Mouse (Mus musculus) adrenal gland, postnatal 25 days (tissue): ENCODE data around the gene Tmcc1. TPM values are rescaled to one million over a fixed set of nuclear protein-coding genes. Genes with fewer than 3 reads are reported as not detected.

Source experiments
- DNase-seq: peaks from one replicate; pipeline ENCODE4 v3.0.0; 2021; ENCODE audit warnings: mixed read lengths
- total RNA-seq: library from RNA; stranded (reverse); gene quantifications from 2 replicates; pipeline ENCODE4 v1.2.3, GENCODE M21; 2021

The Tmcc1 gene
- total RNA-seq, 1 experiment from 2014 or later = 23.9 TPM

DNA sequence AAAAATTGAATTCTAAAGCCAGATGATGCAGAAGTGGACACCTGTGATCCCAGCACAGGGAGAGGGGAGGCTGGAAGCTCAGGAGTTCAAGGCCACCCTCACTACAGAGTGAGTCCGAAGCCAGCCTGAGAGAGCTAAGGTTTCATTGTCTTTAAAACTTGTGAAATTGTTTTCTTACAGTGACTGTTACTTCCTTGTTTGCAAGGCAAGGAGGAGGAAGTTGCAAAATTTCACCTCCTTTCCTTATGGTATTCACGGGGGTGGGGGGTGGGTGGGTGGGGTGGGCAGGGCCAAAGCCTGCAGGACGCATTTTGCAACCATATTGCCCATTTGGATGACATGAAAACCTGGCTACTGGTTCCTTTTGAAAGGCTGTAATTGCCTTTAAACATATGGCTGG lies 179.6 kb downstream of the Tmcc1 start:
- no peak for DNase-seq

DNA sequence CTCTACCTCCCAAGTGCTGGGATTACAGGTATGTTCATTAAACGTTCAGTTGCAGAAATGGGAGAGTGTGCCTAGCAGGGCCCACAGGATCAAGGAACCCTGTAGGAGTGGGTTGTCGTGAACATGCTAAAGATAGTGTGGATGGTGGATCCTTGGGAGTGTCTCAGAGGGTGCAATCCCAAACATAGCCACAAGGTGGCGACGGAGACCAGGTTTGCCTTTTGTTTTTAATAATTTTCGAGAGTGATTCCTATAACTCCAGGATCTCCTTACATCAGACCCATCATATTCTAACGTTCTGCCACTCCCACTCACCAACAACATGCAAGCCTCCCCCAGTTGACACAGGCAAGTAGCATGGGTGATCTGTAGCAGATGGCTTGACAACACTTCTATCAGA lies 182.7 kb downstream of the Tmcc1 start:
- DNase-seq = peak; percentile 84

DNA sequence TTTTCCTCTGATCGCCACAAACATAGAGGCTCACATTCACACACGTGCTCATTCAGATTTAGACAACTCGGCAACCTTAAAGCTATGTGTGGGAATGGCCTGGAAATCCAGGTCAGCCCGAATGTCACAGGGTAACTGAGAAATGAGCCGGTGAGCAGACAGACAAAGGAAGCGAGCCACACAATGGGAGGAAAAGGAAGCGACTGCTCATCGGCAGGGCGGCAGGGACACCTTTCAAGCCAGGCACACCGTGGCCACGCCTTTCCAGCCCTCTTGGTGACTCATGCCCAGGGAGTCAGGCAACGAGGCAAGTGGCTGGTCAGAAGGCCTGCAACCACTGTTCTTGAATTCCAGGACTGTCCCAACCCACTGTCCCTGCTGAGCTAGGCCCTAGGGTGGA lies 183.9 kb downstream of the Tmcc1 start:
- no peak for DNase-seq

- peak; percentile 78 for DNase-seq
Measured at GRCm38 (mm10) chr6:116007561-116008173, 185.6 kb downstream of the Tmcc1 start.

DNA sequence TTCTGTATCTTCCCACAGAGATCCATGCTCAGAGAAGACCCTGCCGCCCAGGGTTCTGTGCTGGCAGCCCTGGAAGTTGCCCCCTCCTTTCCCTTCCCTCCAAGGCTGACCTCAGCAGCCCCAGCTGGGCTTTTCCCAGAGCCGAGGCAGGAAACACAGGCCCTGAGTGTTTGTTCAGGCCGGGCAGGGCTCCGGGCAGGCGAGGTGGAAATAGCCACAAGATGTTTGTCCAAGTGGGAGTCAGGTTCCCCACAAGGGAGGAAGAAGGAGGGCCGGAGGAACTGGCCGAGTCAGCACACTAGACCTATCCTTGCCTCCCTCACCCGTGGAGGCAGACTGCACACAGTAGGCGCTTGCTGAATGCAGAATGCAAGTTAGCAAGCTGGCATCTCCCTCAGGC lies 186.6 kb downstream of the Tmcc1 start:
- DNase-seq = peak; percentile 44

- peak; percentile 1 for DNase-seq
Measured at GRCm38 (mm10) chr6:116005959-116006288, 187.4 kb downstream of the Tmcc1 start.

DNA sequence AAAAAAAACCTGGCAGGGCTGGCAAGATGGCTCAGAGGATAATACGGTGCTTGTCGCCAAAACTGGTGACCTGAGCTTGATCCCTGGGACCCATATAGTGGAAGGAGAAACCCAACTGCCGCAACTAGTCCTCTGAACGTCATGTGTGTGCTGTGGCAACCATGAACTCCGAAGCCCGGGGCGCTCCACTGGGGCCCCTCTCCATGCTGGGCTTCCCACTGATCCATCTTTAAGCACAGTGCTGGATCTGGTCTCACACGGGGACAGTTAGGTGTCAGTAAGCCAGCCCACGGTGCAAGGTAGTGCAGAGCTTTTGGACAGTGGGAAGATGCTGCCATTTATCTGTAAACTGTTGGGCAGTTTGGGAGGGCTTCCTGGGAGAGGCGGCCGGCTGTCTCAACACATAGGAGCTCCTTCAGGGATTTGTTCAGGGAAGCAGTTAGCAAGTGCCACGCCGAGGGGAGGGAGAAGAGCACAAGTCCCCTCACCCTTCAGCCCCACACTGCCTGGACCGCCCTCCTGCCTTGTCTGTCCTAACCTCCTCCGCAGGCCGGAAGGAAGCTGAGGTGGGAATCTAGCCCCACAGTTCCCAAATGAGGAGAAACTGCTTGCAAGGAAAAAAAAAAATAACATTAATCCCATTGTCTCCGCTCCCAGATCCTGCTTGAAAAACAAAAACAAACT lies 187.9 kb downstream of the Tmcc1 start:
- peak; percentile 28 for DNase-seq

DNA sequence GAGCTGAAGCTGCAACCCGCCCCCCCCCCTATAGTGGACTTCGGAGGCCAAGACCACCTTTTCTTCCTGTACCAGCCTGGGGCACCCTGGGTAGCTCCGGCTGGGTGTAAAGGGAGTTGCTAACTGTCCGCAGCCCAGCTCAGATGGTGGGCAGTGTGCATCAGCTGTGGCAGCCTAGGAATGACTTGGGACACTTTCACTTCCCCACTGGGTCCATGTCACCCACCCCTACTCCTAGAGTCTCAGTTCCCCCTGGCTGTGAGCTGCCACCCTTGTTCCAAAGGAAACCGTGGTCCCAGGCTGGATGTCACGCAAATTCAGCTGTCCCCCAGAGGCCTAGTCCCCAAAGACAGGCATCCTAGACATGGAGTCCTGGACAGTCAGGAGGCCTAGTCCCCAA lies 188.6 kb downstream of the Tmcc1 start:
- no peak for DNase-seq

- DNase-seq = peak; percentile 25
Measured at GRCm38 (mm10) chr6:116004069-116004468, 189.2 kb downstream of the Tmcc1 start.

DNA sequence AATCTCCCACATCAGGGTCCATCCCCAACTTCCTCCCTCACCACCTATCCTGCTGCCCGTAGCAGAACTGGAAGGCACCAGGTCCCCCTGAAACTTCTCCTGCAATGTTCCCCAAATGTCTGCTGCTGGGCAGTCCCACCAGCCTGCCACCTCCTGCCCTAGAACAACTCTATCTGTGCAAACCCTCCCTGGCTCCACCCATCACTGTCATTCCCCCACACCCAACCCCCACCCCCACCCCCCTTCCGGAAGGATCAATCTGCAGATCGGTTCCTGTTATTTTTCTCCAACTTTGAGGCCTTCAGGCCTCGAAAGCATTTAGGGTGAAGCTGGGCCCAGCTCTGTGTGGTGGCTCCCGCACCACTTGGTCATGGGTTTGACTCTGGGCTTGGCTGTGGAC lies 189.8 kb downstream of the Tmcc1 start:
- peak; percentile 4 for DNase-seq

- DNase-seq = peak; percentile 1
Measured at GRCm38 (mm10) chr6:116002311-116003104, 190.8 kb downstream of the Tmcc1 start.

GRCm38 (mm10) chr6:116000851-116001250 lies 192.4 kb downstream of the Tmcc1 start:
- no peak for DNase-seq

GRCm38 (mm10) chr6:115999227-115999626 lies 194.1 kb downstream of the Tmcc1 start:
- peak; percentile 53 for DNase-seq

- peak; percentile 0 for DNase-seq
Measured at GRCm38 (mm10) chr6:115998758-115999157, 194.5 kb downstream of the Tmcc1 start.

DNA sequence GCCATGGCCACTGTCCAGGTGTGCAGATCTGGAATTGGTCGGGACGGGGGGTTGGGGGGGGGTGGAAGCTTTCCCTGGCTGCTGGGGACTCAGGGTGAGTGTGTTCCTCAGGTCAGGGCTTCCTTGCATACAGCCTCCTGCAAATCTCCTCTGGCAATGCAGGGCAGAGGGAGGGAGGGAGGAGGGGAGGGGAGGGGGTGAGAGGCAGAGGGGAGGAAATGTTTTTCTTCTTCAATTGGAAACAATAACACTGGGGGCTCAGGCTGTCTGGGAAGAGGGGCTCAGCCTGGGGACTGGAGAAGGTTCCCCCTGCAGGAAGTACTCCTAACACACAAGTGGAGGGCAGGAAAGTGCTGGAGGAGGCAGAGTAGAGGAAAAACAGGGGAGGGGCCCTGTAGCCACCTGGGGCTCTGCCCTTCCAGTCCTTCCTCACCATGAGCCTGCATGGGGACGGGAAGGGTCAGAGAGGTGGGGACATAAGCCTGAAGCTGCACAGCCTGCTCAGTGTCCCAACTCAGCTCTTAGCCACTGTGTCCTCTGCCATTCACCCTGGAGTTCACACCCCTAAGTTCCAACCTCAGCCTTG lies 195.5 kb downstream of the Tmcc1 start:
- no peak for DNase-seq

- peak; percentile 63 for DNase-seq
Measured at GRCm38 (mm10) chr6:115996171-115996851, 197.0 kb downstream of the Tmcc1 start.

DNA sequence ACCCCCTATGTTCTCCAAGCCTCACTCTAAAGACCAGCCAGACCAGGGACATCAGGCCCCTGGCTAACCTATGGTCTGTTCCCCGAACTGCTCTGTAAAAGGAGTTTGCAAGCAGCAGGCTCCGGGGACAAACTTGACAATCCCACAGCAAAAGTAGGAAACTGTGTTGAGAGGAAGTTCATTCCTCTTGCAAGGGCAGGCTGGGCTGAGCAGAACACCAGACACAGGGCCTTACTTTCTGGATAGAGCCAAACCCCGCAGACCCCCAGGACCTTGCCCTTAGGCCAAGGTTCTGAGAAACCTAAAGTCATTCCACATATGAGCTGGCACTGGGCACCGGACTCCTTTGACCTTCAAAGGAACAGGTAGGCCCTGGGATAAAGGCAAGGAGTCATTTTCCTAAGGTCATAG lies 197.8 kb downstream of the Tmcc1 start:
- DNase-seq = peak; percentile 13

- DNase-seq = peak; percentile 99
Measured at GRCm38 (mm10) chr6:115994877-115995520, 198.3 kb downstream of the Tmcc1 start, which contains the start of gene Plxnd1. Gene Plxnd1, minus strand, starts transcription at chr6:115995005.

- peak; percentile 57 for DNase-seq
Measured at GRCm38 (mm10) chr6:115994146-115994876, 199.0 kb downstream of the Tmcc1 start.

- DNase-seq = peak; percentile 47
Measured at GRCm38 (mm10) chr6:115993463-115994145, 199.7 kb downstream of the Tmcc1 start.
